Mouse (Mus musculus): ENCODE measurements at regions not wholly inside any gene's neighbourhood (a gene's known extent, or its start where the extent isn't known, plus 50 kb on each side); places are given as distances from the start of the nearest gene placed in this dataset.

GRCm38 (mm10) chr6:51017260-51017999, 363.2 kb upstream of the Npvf start:
- no peak for TF ChIP-seq CTCF (IDR thresholded peaks at IDR 0.05; ENCODE audit: low read depth)
- no peak for TF ChIP-seq EP300 (optimal IDR thresholded peaks at IDR 0.05)

All from stomach, postnatal 0 days (tissue).